Mouse (Mus musculus) erythroblast, embryonic 14.5 days (primary cell): ENCODE measurements around the gene Xylt1. TPM values are rescaled to one million over a fixed set of nuclear protein-coding genes. Genes with fewer than 3 reads are reported as not detected.

Source experiments
- H3K27me3 ChIP-seq: 2 replicates; pipeline ENCODE4 v1.6.1; 2012; ENCODE audit warnings: inconsistent platforms; ENCODE audit not compliant: control insufficient read depth
- H3K36me3 ChIP-seq: 2 replicates; pipeline ENCODE4 v1.6.1; 2012; ENCODE audit warnings: mild to moderate bottlenecking, inconsistent platforms; ENCODE audit not compliant: control insufficient read depth
- H3K4me1 ChIP-seq: 2 replicates; pipeline ENCODE4 v1.6.1; 2012; ENCODE audit warnings: inconsistent platforms; ENCODE audit not compliant: control insufficient read depth
- H3K4me3 ChIP-seq: replicated peaks from 2 replicates; pipeline ENCODE3; 2012; ENCODE audit warnings: moderate library complexity, mild to moderate bottlenecking, inconsistent platforms
- H3K9me3 ChIP-seq: 2 replicates; pipeline ENCODE4 v1.6.1; 2012; ENCODE audit warnings: low read length, inconsistent platforms, mixed read lengths; ENCODE audit not compliant: control insufficient read depth
- GATA1 ChIP-seq: IDR thresholded peaks from 2 replicates; pipeline ENCODE4 v1.6.1; 2012; ENCODE audit warnings: low read length, inconsistent platforms, mixed read lengths
- TAL1 ChIP-seq: IDR thresholded peaks from 3 replicates; pipeline ENCODE4 v1.6.1; 2012; ENCODE audit warnings: low read length, inconsistent platforms, mixed read lengths
- polyA plus RNA-seq: library from polyadenylated mRNA; stranded (reverse); fragments of >175 nt; gene quantifications from 2 replicates; pipeline ENCODE4 v1.2.3, GENCODE M21; 2012

Gene Xylt1
- polyA plus RNA-seq, 1 experiment, result 0.01 TPM

DNA sequence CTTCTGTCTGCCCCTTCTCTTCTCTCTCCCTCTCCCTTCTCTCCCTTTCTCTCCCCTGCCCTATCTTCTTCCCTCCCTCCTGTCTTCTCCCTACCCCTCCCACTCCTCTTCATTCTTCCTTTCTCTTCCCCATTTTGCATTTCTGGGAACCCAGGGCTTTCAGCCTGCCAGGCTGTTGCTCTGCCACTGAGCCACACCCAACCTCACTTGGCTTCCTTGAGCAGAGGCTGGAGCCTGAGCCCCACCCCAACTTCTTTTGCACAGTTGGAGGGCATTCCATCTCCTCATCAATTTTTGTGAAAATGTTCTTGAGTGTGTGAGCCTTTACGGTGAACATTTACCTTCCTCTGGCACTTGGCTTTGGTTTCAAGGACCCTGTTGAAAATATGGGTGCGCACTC lies 31.1 kb downstream of the Xylt1 start:
- TF ChIP-seq TAL1, result no peak
- TF ChIP-seq GATA1, result no peak
- no peaks in the 10 kb centered on the region for H3K9me3 ChIP-seq
- H3K36me3 ChIP-seq, result no peaks in the 10 kb centered on the region

DNA sequence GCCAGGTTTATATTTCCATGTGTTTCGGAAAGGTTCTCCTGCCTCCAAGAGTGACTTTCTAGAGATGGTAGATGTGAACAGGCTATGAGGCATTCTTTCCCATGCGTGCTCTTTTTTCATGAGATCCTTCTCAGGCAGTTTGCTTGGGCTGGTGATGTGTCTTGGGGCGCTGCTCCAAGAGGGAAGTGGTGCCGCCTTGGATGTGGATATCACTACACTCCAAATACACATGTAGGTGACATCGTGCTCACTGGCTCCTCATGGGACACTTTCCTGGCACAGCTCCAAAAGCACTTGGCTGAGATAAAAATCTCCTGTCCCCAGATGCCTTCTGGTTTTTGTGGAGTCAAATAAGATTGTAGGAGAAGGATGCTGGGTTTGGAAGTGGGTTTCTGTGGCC lies 31.6 kb downstream of the Xylt1 start:
- Histone ChIP-seq H3K4me3 (no peak overlapping the region), H3K9me3 (no peaks in the 10 kb centered on the region), H3K27me3 (no peaks in the 10 kb centered on the region)

More for the DNA sequence above, 31.1 kb downstream of the Xylt1 start:
- Histone ChIP-seq H3K4me1 (peaks cover 13% of the 10 kb centered on the region), H3K4me3 (no peak overlapping the region), H3K27me3 (no peaks in the 10 kb centered on the region)

DNA sequence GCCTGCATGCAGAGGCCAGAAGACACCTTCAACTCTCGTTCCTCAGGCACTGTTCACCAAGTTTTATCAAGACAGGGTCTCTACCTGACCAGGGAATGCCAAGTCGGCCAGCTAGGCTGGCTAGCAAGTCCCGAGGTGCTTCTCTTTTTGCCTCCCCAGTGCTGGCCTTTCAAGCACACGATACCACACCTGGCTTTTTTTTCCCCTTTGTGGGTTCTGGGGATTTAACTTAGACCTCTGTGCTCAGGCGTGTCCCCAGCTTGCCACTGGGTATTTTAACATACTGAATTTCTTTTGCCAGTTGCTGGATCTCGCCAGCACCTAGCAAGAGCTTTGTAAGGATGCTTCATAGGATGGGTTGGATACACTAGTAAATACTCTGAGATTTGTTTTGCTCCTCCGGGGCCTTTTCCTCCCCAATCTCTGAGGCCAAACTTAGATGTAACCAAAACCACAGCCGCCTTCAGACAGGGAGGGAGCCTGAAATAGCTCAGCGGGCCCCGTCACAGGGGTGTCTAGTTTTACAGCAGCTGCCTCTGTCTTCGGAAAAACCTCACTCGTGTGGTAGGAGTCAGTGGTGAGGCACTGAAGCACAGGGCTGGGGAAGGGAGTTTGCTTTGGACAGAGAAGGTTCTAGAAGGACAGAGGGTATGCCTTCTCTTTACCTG lies 33.7 kb downstream of the Xylt1 start:
- TF ChIP-seq TAL1 (no peak), GATA1 (no peak)
- no peaks in the 10 kb centered on the region for H3K27me3 ChIP-seq

More for the DNA sequence above, 31.6 kb downstream of the Xylt1 start:
- peaks cover 11% of the 10 kb centered on the region for H3K4me1 ChIP-seq
- TF ChIP-seq TAL1 (no peak), GATA1 (no peak)
- no peaks in the 10 kb centered on the region for H3K36me3 ChIP-seq

DNA sequence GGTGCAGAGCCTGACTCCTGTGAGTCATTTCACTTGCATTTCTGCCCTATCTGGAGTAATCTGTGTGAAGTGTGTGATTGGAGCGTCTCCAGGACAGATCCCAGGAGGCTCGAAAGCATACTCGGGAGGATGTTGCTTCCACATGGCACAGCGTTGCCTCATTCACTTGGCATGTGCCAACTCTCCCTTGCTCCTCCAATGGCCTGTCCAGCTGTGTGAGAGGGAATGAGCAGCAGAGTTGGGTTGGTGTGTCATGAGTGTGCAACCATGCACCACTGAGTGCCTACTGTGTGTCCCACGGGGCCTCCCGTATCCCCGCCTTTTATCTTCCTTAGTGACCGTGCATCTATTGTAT lies 34.2 kb downstream of the Xylt1 start:
- Histone ChIP-seq H3K4me3 (no peak overlapping the region), H3K27me3 (no peaks in the 10 kb centered on the region), H3K4me1 (no peaks in the 10 kb centered on the region), H3K9me3 (no peaks in the 10 kb centered on the region), H3K36me3 (no peaks in the 10 kb centered on the region)
- no peak for TF ChIP-seq TAL1
- TF ChIP-seq GATA1, result no peak

More for the DNA sequence above, 33.7 kb downstream of the Xylt1 start:
- H3K4me1 ChIP-seq, result peaks cover 4% of the 10 kb centered on the region
- H3K9me3 ChIP-seq, result no peaks in the 10 kb centered on the region
- H3K36me3 ChIP-seq, result no peaks in the 10 kb centered on the region
- no peak overlapping the region for H3K4me3 ChIP-seq

DNA sequence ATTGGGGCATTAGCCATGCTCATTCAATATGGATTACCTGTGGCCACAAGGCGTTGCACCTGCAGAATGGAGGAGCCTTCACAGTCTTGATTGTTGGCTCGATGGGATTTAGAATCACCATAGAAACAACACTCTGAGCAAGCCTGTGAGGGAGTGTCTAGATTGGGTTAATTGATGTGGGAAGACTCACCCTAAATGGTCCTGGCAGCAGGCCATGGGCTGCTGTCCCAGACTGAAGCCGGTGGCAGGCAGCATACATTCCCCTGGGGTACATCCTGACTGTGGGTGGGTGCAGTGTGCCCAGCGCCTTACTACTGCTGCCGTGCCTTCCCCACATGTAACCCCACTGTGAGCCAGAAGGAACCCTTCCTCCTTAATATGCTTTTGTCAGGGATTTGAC lies 38.3 kb downstream of the Xylt1 start:
- TF ChIP-seq GATA1 (no peak), TAL1 (no peak)
- H3K4me1 ChIP-seq, result no peaks in the 10 kb centered on the region
- H3K27me3 ChIP-seq, result no peaks in the 10 kb centered on the region
- H3K9me3 ChIP-seq, result no peaks in the 10 kb centered on the region
- H3K4me3 ChIP-seq, result no peak overlapping the region
- H3K36me3 ChIP-seq, result no peaks in the 10 kb centered on the region

DNA sequence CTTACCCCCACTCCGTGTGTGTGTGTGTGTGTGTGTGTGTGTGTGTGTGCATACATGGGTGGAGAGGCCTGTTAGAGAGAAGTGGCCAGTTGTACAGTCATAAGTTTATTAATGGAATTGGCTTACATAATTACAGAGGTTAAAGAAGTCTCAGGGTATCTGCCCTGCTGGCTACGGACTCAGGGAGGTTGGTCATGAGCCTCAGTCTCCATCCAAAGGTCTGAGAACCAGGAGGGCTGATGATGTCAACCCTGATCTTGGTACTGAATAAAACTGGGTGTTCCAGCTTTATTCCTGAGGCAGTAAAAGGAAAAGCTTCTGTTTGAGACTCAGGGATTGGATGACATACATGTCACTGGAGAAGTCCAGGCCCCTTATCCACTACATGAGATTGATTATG lies 39.1 kb downstream of the Xylt1 start:
- H3K4me1 ChIP-seq, result no peaks in the 10 kb centered on the region
- no peaks in the 10 kb centered on the region for H3K9me3 ChIP-seq
- no peak for TF ChIP-seq GATA1
- no peak for TF ChIP-seq TAL1
- H3K36me3 ChIP-seq, result no peaks in the 10 kb centered on the region
- no peak overlapping the region for H3K4me3 ChIP-seq
- H3K27me3 ChIP-seq, result no peaks in the 10 kb centered on the region

DNA sequence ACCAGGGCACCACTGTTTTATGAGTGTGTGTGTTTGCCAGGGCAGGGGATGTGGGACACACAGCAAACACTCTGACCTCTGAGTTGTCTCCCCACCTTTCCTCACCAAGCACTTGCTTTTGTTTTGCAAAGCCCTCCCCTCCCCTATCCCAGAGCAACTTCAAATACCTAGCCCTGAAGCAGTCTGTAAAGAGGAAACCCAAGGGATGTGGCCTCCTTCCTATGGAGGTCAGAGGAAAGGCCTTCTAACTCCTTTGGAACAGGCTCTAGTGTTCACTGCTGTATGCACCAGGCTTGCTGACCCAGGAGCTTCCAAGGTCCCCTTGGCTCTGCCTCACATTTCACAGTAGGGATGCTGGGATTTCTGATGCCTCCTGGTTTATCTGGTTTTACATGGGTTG lies 39.5 kb downstream of the Xylt1 start:
- Histone ChIP-seq H3K9me3 (no peaks in the 10 kb centered on the region), H3K27me3 (no peaks in the 10 kb centered on the region), H3K4me1 (no peaks in the 10 kb centered on the region), H3K36me3 (no peaks in the 10 kb centered on the region), H3K4me3 (no peak overlapping the region)
- TF ChIP-seq GATA1 (no peak), TAL1 (no peak)

DNA sequence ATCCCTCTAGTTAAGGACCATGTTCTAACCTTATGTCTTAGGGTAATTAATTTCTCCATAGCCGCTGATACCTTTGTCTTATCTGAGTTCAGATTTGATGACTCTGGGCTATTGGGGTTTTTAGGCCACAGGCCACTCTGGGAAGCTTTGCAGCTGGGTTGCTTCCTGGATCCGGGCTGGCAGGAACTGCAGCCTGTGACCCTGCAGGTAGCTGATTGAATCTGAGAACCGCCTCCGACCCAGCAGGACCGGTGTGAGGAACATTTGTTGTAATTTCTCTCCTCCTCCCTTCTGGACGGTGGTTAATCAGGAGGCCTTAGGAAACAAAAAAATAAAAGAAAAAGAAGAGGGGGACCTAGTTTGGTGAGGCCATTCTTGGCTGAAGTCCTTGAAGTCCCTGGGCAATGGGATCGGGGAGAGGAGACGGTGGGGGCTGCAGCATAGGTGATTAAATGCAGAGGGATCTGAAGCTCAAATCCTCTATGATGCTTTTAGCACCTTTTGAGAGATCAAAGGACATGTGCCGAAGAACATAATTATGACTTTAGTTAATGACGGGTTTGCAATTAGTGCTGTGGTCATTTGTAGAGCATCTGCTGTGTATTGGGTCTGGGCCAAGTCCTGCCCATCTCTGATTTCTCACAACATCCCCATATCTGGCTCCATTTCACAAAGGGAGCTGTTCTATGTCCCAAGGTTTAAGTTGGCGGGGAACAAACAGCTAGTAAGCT lies 40.2 kb downstream of the Xylt1 start:
- H3K4me3 ChIP-seq, result no peak overlapping the region
- H3K9me3 ChIP-seq, result no peaks in the 10 kb centered on the region
- no peaks in the 10 kb centered on the region for H3K27me3 ChIP-seq
- H3K36me3 ChIP-seq, result no peaks in the 10 kb centered on the region
- TF ChIP-seq TAL1 (no peak), GATA1 (no peak)
- no peaks in the 10 kb centered on the region for H3K4me1 ChIP-seq

DNA sequence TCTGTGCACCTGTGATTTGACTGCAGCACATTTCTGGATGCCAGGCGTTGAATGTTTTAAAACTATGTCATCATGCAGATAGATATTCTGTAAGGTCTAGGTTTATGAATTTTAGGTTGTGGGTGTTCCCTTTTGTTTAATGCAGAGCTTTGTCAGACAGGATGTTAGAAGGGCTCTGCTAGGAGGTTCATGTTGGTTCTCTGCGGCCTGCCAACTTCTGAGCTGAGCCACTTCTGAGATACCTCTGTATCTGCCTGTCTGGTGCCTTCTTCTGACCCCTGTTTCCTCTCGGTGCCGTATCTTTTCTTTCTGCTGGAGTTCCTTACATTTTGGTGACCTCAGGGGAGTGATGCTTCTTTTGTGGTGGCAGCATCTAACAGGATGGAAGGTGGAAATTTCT lies 44.1 kb downstream of the Xylt1 start:
- Histone ChIP-seq H3K9me3 (no peaks in the 10 kb centered on the region), H3K36me3 (no peaks in the 10 kb centered on the region), H3K27me3 (no peaks in the 10 kb centered on the region), H3K4me3 (no peak overlapping the region), H3K4me1 (no peaks in the 10 kb centered on the region)
- TF ChIP-seq TAL1 (no peak), GATA1 (no peak)

DNA sequence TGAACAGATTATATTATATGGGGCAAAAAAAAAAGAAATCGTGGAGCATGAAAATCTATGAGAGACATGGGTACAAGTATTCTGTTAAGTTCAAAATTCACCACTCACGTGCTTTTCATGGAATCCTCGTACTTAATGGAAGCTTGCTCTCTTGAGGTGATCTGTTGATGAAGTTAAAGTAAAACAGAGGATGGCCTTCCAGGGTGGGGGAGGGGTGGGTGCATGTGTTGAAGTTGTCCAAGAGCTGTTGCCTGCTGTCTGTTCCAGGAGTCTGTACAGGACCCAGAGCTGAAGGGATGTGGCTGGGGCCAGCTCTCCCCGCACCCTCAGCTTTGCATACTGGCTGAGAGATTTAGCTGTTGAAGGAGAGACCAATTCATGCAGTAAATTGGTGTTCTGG lies 45.6 kb downstream of the Xylt1 start:
- Histone ChIP-seq H3K4me3 (no peak overlapping the region), H3K36me3 (no peaks in the 10 kb centered on the region), H3K27me3 (no peaks in the 10 kb centered on the region), H3K4me1 (no peaks in the 10 kb centered on the region), H3K9me3 (no peaks in the 10 kb centered on the region)
- TF ChIP-seq GATA1 (no peak), TAL1 (no peak)
